Mouse (Mus musculus) NIH3T3 (cell line): ENCODE measurements at regions not wholly inside any gene's neighbourhood (a gene's known extent, or its start where the extent isn't known, plus 50 kb on each side); places are given as distances from the start of the nearest gene placed in this dataset.

Experiments
- DNase-seq: peaks from one replicate; pipeline ENCODE4 v3.0.0-alpha.2; 2012; ENCODE audit warnings: low read depth

DNA sequence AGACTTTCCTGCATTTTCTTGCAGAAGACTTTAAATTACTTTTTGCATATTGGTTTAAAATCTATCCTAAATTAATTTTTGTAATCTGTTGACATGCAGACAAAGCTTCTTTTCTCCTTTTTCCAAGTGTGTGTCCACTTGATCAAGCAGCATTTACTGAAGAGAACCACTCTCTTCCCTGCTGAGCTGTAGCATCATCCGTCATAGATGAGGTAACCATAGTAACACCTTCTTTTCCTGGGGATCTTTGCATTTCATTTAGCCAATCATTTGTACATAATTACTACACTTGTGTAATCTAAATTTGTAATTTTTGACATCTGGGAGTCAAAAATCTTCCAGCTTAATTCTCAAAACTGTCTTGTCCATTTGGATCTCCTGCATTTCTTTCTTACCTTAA is 53.2 kb upstream of the Dnajc1 start:
- no peak for DNase-seq
